Mouse (Mus musculus) midbrain, embryonic 14.5 days (tissue): Measurements from ENCODE around the gene Pde12. TPM values are rescaled to one million over a fixed set of nuclear protein-coding genes. Genes with fewer than 3 reads are reported as not detected.
A peak's percentile ranks its signal among the peaks of the same experiment; 100 is the strongest.

Experiments used
- ATAC-seq: fragments of 200-750 bp; cut with Nextera tagmentation; 2 replicates; pipeline ENCODE4 v1.8.0; 2017; ENCODE audit warnings: moderate number of reproducible peaks, moderate library complexity; ENCODE audit not compliant: low FRiP score, low TSS enrichment
- DNase-seq: peaks from one replicate; pipeline ENCODE4 v3.0.0-alpha.2; 2015
- H3K27ac ChIP-seq: fragments of 300-500 bp; sonication (generic); replicated peaks from 2 replicates; pipeline ENCODE4 v1.5.1; 2014; ENCODE audit warnings: mild to moderate bottlenecking, low read depth, low read length, moderate library complexity
- H3K27me3 ChIP-seq: fragments of 300-500 bp; sonication (generic); 2 replicates; pipeline ENCODE4 v1.6.1; 2014; ENCODE audit warnings: low read length, control low read depth, mixed read lengths; ENCODE audit not compliant: control insufficient read depth, insufficient read depth
- H3K36me3 ChIP-seq: fragments of 300-500 bp; sonication (generic); 2 replicates; pipeline ENCODE4 v1.6.1; 2014; ENCODE audit warnings: low read length, control low read depth; ENCODE audit not compliant: control insufficient read depth, insufficient read depth
- H3K4me1 ChIP-seq: fragments of 300-500 bp; sonication (generic); 2 replicates; pipeline ENCODE4 v1.6.1; 2014; ENCODE audit warnings: mild to moderate bottlenecking, antibody characterized with exemption, low read length, control low read depth; ENCODE audit not compliant: control insufficient read depth, insufficient read depth
- H3K4me2 ChIP-seq: fragments of 300-500 bp; sonication (generic); 2 replicates; pipeline ENCODE4 v1.6.1; 2014; ENCODE audit warnings: mild to moderate bottlenecking, low read length, moderate library complexity
- H3K4me3 ChIP-seq: fragments of 300-500 bp; sonication (generic); replicated peaks from 2 replicates; pipeline ENCODE4 v1.5.1; 2014; ENCODE audit warnings: low read depth, low read length
- H3K9ac ChIP-seq: fragments of 300-500 bp; sonication (generic); replicated peaks from 2 replicates; pipeline ENCODE4 v1.6.1; 2014; ENCODE audit warnings: mild to moderate bottlenecking, low read length, moderate library complexity
- H3K9me3 ChIP-seq: fragments of 300-500 bp; sonication (generic); 2 replicates; pipeline ENCODE4 v1.6.1; 2016; ENCODE audit warnings: low read length, control low read depth, mixed read lengths; ENCODE audit not compliant: control insufficient read depth
- WGBS: fragments of 180-500 bp; shearing (Covaris S2); extraction: QIAGEN DNeasy Blood & Tissue Kit; methylation state at CpG from one replicate; pipeline ENCODE4 v1.1.7; 2014; 5-methylcytosine and 5-hydroxymethylcytosine counted together
- microRNA-seq: library from miRNA; unstranded; fragments of <30 nt; microRNA quantifications from one replicate; pipeline ENCODE4, GENCODE M21; 2016
- polyA plus RNA-seq: library from polyadenylated mRNA; unstranded; fragments of >200 nt; fragmentation: Nextera tagmentation; extraction: Ambion mirVana; gene quantifications from 2 replicates; pipeline ENCODE4 v1.2.1, GENCODE M21; 2014

The Pde12 gene
- polyA plus RNA-seq, 1 experiment from 2014 or later: 15.6 TPM

DNA sequence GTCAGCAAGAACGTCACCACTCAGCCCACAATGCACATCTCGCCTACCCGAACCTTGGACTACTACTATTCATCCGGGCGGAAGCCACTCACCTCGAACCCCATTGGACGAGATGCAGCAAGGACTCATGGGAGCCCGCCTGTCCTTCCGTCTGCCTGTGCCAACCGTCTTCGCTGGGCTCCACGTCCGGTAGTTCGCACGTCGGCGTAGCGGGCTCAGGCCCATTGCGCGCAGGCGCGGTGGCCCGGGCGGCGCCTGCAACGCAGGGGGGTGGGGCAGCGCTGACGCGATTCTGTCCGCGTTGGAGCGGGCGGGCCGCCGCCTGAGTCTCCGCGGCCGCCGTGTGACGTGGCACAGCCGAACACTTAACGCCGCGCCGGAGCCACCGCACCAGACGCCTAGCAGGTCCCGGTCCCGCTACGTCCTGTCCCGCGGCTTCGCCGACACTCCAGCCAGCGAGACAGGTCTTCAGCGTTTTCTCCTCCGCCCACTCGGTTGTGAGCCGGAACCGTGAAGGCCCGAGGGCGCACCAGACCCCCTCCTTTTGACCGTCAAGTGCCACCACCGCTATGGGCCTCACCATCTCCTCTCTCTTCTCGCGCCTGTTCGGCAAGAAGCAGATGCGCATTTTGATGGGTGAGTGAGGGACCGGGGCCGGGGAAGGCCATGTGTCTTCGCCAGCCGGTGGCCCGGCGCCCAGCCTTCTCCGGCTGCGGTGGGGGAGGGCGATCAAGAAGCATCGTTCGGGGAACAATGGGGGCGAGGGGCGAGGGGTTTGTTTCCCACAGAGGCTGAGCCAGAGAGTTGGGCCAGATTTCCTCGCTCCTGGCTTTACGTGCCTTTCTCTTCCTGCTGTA, 31.6 kb downstream of the Pde12 start, which contains the start of gene Arf4:
Gene Arf4, plus strand, starts transcription at position 224 of the 857 bp plus-strand sequence.
- Histone ChIP-seq H3K36me3 (no peaks in the 10 kb centered on the region), H3K4me3 (peak within 1 kb of the TSS; percentile 91), H3K9ac (peak within 1 kb of the TSS; percentile 89), H3K27ac (peak within 1 kb of the TSS; percentile 96), H3K4me2 (peak within 1 kb of the TSS; percentile 89), H3K4me1 (peaks cover 22% of the 10 kb centered on the region), H3K27me3 (no peaks in the 10 kb centered on the region), H3K9me3 (no peaks in the 10 kb centered on the region)
- DNase-seq: peak; percentile 100
- WGBS: under 1% methylated on average over 83 of the region's 83 CpGs
- peak; percentile 99 for ATAC-seq

- peak; percentile 7; the same call in 1 of the 2 replicates for ATAC-seq
- Histone ChIP-seq H3K4me3 (peak overlapping the region; percentile 91), H3K27me3 (no peaks in the 10 kb centered on the region), H3K9me3 (no peaks in the 10 kb centered on the region), H3K4me1 (peaks cover 22% of the 10 kb centered on the region), H3K36me3 (peaks cover 7% of the 10 kb centered on the region), H3K4me2 (peak overlapping the region; percentile 89), H3K27ac (peak overlapping the region; percentile 96), H3K9ac (peak overlapping the region; percentile 44)
- 32% methylated on average over 17 of the region's 17 CpGs for WGBS
- no peak for DNase-seq
Observed at GRCm38 (mm10) chr14:26637025-26637850, 32.4 kb downstream of the Pde12 start.

GRCm38 (mm10) chr14:26626605-26627140, 43.0 kb downstream of the Pde12 start:
- Histone ChIP-seq H3K9ac (no peak overlapping the region), H3K4me3 (no peak overlapping the region), H3K27me3 (no peaks in the 10 kb centered on the region), H3K9me3 (no peaks in the 10 kb centered on the region), H3K36me3 (peaks cover 87% of the 10 kb centered on the region), H3K4me1 (no peaks in the 10 kb centered on the region), H3K27ac (no peak overlapping the region), H3K4me2 (no peak overlapping the region)
- ATAC-seq (no peak), DNase-seq (no peak)
- 90% methylated on average over 5 of the region's 5 CpGs for WGBS

- no peak overlapping the region for H3K9ac ChIP-seq
- no peaks in the 10 kb centered on the region for H3K27me3 ChIP-seq
- H3K27ac ChIP-seq: no peak overlapping the region
- ATAC-seq (no peak), DNase-seq (no peak)
- H3K36me3 ChIP-seq: peaks cover 91% of the 10 kb centered on the region
- H3K4me2 ChIP-seq: no peak overlapping the region
- no peaks in the 10 kb centered on the region for H3K4me1 ChIP-seq
- H3K4me3 ChIP-seq: no peak overlapping the region
- 96% methylated on average over 4 of the region's 4 CpGs for WGBS
- H3K9me3 ChIP-seq: no peaks in the 10 kb centered on the region
Observed at GRCm38 (mm10) chr14:26625301-26625700, 44.4 kb downstream of the Pde12 start.

GRCm38 (mm10) chr14:26610689-26611088, 59.0 kb downstream of the Pde12 start:
- no peak overlapping the region for H3K4me2 ChIP-seq
- H3K27ac ChIP-seq: no peak overlapping the region
- no peaks in the 10 kb centered on the region for H3K27me3 ChIP-seq
- WGBS: 97% methylated on average over 4 of the region's 4 CpGs
- H3K4me3 ChIP-seq: no peak overlapping the region
- peaks cover 77% of the 10 kb centered on the region for H3K36me3 ChIP-seq
- DNase-seq (no peak), ATAC-seq (no peak)
- H3K4me1 ChIP-seq: no peaks in the 10 kb centered on the region
- H3K9me3 ChIP-seq: no peaks in the 10 kb centered on the region
- H3K9ac ChIP-seq: no peak overlapping the region

Small RNAs within 50 kb of the gene (microRNA-seq; reads per million reads assigned to microRNA genes)
- 0.73 reads per million for gene Mir7672

Other genes starting within 250 kb of the Pde12 start
- gene Slmap, start 135.0 kb downstream of the Pde12 start, polyA plus RNA-seq: 16.7 and 19.1 TPM in 2 replicates
- gene Dennd6a, start 96.0 kb downstream of the Pde12 start, polyA plus RNA-seq: 16.5 and 18.5 TPM in 2 replicates
- gene Arf4, start 31.8 kb downstream of the Pde12 start, polyA plus RNA-seq: 544 and 580 TPM in 2 replicates
- gene Dnah12, start 23.4 kb upstream of the Pde12 start, polyA plus RNA-seq: 0.04 and 0.12 TPM in 2 replicates
- gene Asb14, start 224.7 kb upstream of the Pde12 start, polyA plus RNA-seq: 0.36 TPM in 1 of 2 replicates, not detected in the other